Mouse (Mus musculus): Measurements from ENCODE around the gene Mrpl34. TPM values are rescaled to one million over a fixed set of nuclear protein-coding genes. Genes with fewer than 3 reads are reported as not detected.

The Mrpl34 gene
- polyA plus RNA-seq, 1 experiment from 2014 or later = 180 TPM

- H3K9ac ChIP-seq (replicated peaks; ENCODE audit: low read length) = peak within 1 kb of the TSS; percentile 75
- peaks cover 7% of the 10 kb centered on the region for H3K4me1 ChIP-seq (ENCODE audit: control insufficient read depth, insufficient read depth, low read length)
- H3K4me2 ChIP-seq (ENCODE audit: low read depth, low read length) = peak within 1 kb of the TSS; percentile 82
- H3K27me3 ChIP-seq (ENCODE audit: control insufficient read depth, insufficient read depth, low read length) = no peaks in the 10 kb centered on the region
- H3K27ac ChIP-seq (replicated peaks; ENCODE audit: low read depth, low read length) = no peak within 1 kb of the TSS; the same call in 1 of the 2 replicates
- WGBS = under 1% methylated on average over 55 of the region's 55 CpGs
- ATAC-seq (replicated peaks; ENCODE audit: insufficient number of reproducible peaks, low FRiP score, low TSS enrichment, low read depth) = peak; percentile 85
- DNase-seq (ENCODE audit: low spot score) = peak; percentile 97
- no peaks in the 10 kb centered on the region for H3K9me3 ChIP-seq (replicated peaks; ENCODE audit: control insufficient read depth, low read length)
- H3K4me3 ChIP-seq (ENCODE audit: low read depth, low read length) = peak within 1 kb of the TSS; percentile 74
- H3K36me3 ChIP-seq (replicated peaks; ENCODE audit: control insufficient read depth, insufficient read depth, low read depth, low read length) = no peaks in the 10 kb centered on the region; the same call in 1 of the 2 replicates
These were observed 1.3 kb upstream of the Mrpl34 start, which contains the start of gene Abhd8 for GRCm38 (mm10) chr8:71463188-71464033. TSS of gene Abhd8 (minus strand) at chr8:71463655.

- no peak overlapping the region; the same call in 1 of the 2 replicates for H3K9ac ChIP-seq (replicated peaks; ENCODE audit: low read length)
- no peaks in the 10 kb centered on the region for H3K9me3 ChIP-seq (replicated peaks; ENCODE audit: control insufficient read depth, low read length)
- no peaks in the 10 kb centered on the region for H3K27me3 ChIP-seq (ENCODE audit: control insufficient read depth, insufficient read depth, low read length)
- 82% methylated on average over 8 of the region's 8 CpGs for WGBS
- no peaks in the 10 kb centered on the region for H3K36me3 ChIP-seq (replicated peaks; ENCODE audit: control insufficient read depth, insufficient read depth, low read depth, low read length)
- no peak for ATAC-seq (replicated peaks; ENCODE audit: insufficient number of reproducible peaks, low FRiP score, low TSS enrichment, low read depth)
- H3K4me2 ChIP-seq (ENCODE audit: low read depth, low read length) = peak overlapping the region; percentile 76
- peak overlapping the region; percentile 62 for H3K4me3 ChIP-seq (ENCODE audit: low read depth, low read length)
- peaks cover 14% of the 10 kb centered on the region for H3K4me1 ChIP-seq (ENCODE audit: control insufficient read depth, insufficient read depth, low read length)
- no peak overlapping the region for H3K27ac ChIP-seq (replicated peaks; ENCODE audit: low read depth, low read length)
- DNase-seq (ENCODE audit: low spot score) = no peak
These were observed 974 bp downstream of the Mrpl34 start for GRCm38 (mm10) chr8:71465733-71466132.

- no peak overlapping the region for H3K9ac ChIP-seq (replicated peaks; ENCODE audit: low read length)
- no peak overlapping the region for H3K27ac ChIP-seq (replicated peaks; ENCODE audit: low read depth, low read length)
- H3K4me3 ChIP-seq (ENCODE audit: low read depth, low read length) = no peak overlapping the region
- ATAC-seq (replicated peaks; ENCODE audit: insufficient number of reproducible peaks, low FRiP score, low TSS enrichment, low read depth) (no peak), DNase-seq (ENCODE audit: low spot score) (no peak)
- no peaks in the 10 kb centered on the region for H3K36me3 ChIP-seq (replicated peaks; ENCODE audit: control insufficient read depth, insufficient read depth, low read depth, low read length)
- H3K4me1 ChIP-seq (ENCODE audit: control insufficient read depth, insufficient read depth, low read length) = peaks cover 14% of the 10 kb centered on the region
- no peak overlapping the region for H3K4me2 ChIP-seq (ENCODE audit: low read depth, low read length)
- 89% methylated on average over 5 of the region's 5 CpGs for WGBS
- no peaks in the 10 kb centered on the region for H3K9me3 ChIP-seq (replicated peaks; ENCODE audit: control insufficient read depth, low read length)
- H3K27me3 ChIP-seq (ENCODE audit: control insufficient read depth, insufficient read depth, low read length) = no peaks in the 10 kb centered on the region
These were observed 1.4 kb downstream of the Mrpl34 start for GRCm38 (mm10) chr8:71466198-71466597.

GRCm38 (mm10) chr8:71467201-71467600 lies 2.4 kb downstream of the Mrpl34 start:
- no peak for ATAC-seq (replicated peaks; ENCODE audit: insufficient number of reproducible peaks, low FRiP score, low TSS enrichment, low read depth)
- H3K27me3 ChIP-seq (ENCODE audit: control insufficient read depth, insufficient read depth, low read length) = no peaks in the 10 kb centered on the region
- WGBS = 97% methylated on average over 2 of the region's 2 CpGs
- H3K9ac ChIP-seq (replicated peaks; ENCODE audit: low read length) = no peak overlapping the region
- H3K4me1 ChIP-seq (ENCODE audit: control insufficient read depth, insufficient read depth, low read length) = peaks cover 14% of the 10 kb centered on the region
- no peak overlapping the region for H3K4me3 ChIP-seq (ENCODE audit: low read depth, low read length)
- H3K4me2 ChIP-seq (ENCODE audit: low read depth, low read length) = no peak overlapping the region
- no peaks in the 10 kb centered on the region for H3K9me3 ChIP-seq (replicated peaks; ENCODE audit: control insufficient read depth, low read length)
- H3K27ac ChIP-seq (replicated peaks; ENCODE audit: low read depth, low read length) = no peak overlapping the region
- 0 out of 2 replicates have a peak, but pooled peaks cover under 1% of the 10 kb centered on the region for H3K36me3 ChIP-seq (replicated peaks; ENCODE audit: control insufficient read depth, insufficient read depth, low read depth, low read length)
- DNase-seq (ENCODE audit: low spot score) = no peak

GRCm38 (mm10) chr8:71468001-71468400 lies 3.2 kb downstream of the Mrpl34 start:
- DNase-seq (ENCODE audit: low spot score) (no peak), ATAC-seq (replicated peaks; ENCODE audit: insufficient number of reproducible peaks, low FRiP score, low TSS enrichment, low read depth) (no peak)
- H3K9me3 ChIP-seq (replicated peaks; ENCODE audit: control insufficient read depth, low read length) = no peaks in the 10 kb centered on the region
- peaks cover 12% of the 10 kb centered on the region; the same call in 1 of the 2 replicates for H3K4me1 ChIP-seq (ENCODE audit: control insufficient read depth, insufficient read depth, low read length)
- H3K9ac ChIP-seq (replicated peaks; ENCODE audit: low read length) = no peak overlapping the region
- no peak overlapping the region for H3K4me2 ChIP-seq (ENCODE audit: low read depth, low read length)
- no peaks in the 10 kb centered on the region for H3K27me3 ChIP-seq (ENCODE audit: control insufficient read depth, insufficient read depth, low read length)
- 96% methylated on average over 1 of the region's 1 CpGs for WGBS
- H3K4me3 ChIP-seq (ENCODE audit: low read depth, low read length) = no peak overlapping the region
- H3K36me3 ChIP-seq (replicated peaks; ENCODE audit: control insufficient read depth, insufficient read depth, low read depth, low read length) = 0 out of 2 replicates have a peak, but pooled peaks cover 3% of the 10 kb centered on the region
- no peak overlapping the region for H3K27ac ChIP-seq (replicated peaks; ENCODE audit: low read depth, low read length)

GRCm38 (mm10) chr8:71468916-71469315 lies 4.2 kb downstream of the Mrpl34 start, which contains the start of gene Dda1:
TSS of gene Dda1 (plus strand) at chr8:71469199.
- peaks cover 11% of the 10 kb centered on the region; the same call in 1 of the 2 replicates for H3K4me1 ChIP-seq (ENCODE audit: control insufficient read depth, insufficient read depth, low read length)
- WGBS = under 1% methylated on average over 50 of the region's 52 CpGs
- peak within 1 kb of the TSS; percentile 75 for H3K9ac ChIP-seq (replicated peaks; ENCODE audit: low read length)
- peak; percentile 100 for DNase-seq (ENCODE audit: low spot score)
- H3K4me2 ChIP-seq (ENCODE audit: low read depth, low read length) = peak within 1 kb of the TSS; percentile 67
- H3K4me3 ChIP-seq (ENCODE audit: low read depth, low read length) = peak within 1 kb of the TSS; percentile 82
- no peaks in the 10 kb centered on the region for H3K9me3 ChIP-seq (replicated peaks; ENCODE audit: control insufficient read depth, low read length)
- no peaks in the 10 kb centered on the region for H3K27me3 ChIP-seq (ENCODE audit: control insufficient read depth, insufficient read depth, low read length)
- peaks cover 9% of the 10 kb centered on the region; the same call in 1 of the 2 replicates for H3K36me3 ChIP-seq (replicated peaks; ENCODE audit: control insufficient read depth, insufficient read depth, low read depth, low read length)
- ATAC-seq (replicated peaks; ENCODE audit: insufficient number of reproducible peaks, low FRiP score, low TSS enrichment, low read depth) = peak; percentile 78
- H3K27ac ChIP-seq (replicated peaks; ENCODE audit: low read depth, low read length) = no peak within 1 kb of the TSS

GRCm38 (mm10) chr8:71469411-71469810 lies 4.7 kb downstream of the Mrpl34 start:
- Histone ChIP-seq H3K27me3 (ENCODE audit: control insufficient read depth, insufficient read depth, low read length) (no peaks in the 10 kb centered on the region), H3K9ac (replicated peaks; ENCODE audit: low read length) (peak overlapping the region; percentile 75), H3K4me2 (ENCODE audit: low read depth, low read length) (peak overlapping the region; percentile 67), H3K4me1 (ENCODE audit: control insufficient read depth, insufficient read depth, low read length) (peaks cover 7% of the 10 kb centered on the region; the same call in 1 of the 2 replicates), H3K9me3 (replicated peaks; ENCODE audit: control insufficient read depth, low read length) (no peaks in the 10 kb centered on the region), H3K27ac (replicated peaks; ENCODE audit: low read depth, low read length) (no peak overlapping the region), H3K4me3 (ENCODE audit: low read depth, low read length) (peak overlapping the region; percentile 82), H3K36me3 (replicated peaks; ENCODE audit: control insufficient read depth, insufficient read depth, low read depth, low read length) (peaks cover 9% of the 10 kb centered on the region; the same call in 1 of the 2 replicates)
- ATAC-seq (replicated peaks; ENCODE audit: insufficient number of reproducible peaks, low FRiP score, low TSS enrichment, low read depth) (peak; percentile 19), DNase-seq (ENCODE audit: low spot score) (peak; percentile 78)
- under 1% methylated on average over 24 of the region's 24 CpGs for WGBS

Measured in embryonic facial prominence, embryonic 11.5 days (tissue).